Mouse (Mus musculus): Measurements from ENCODE around the gene Ubap1l.

GRCm38 (mm10) chr9:65371756-65372155 is 10.9 kb downstream of the Ubap1l start:
- TF ChIP-seq CTCF (IDR thresholded peaks at IDR 0.05; ENCODE audit: low read depth, low read length) (no peak), POLR2A (IDR thresholded peaks at IDR 0.05; ENCODE audit: borderline replicate concordance, low read depth, low read length) (no peak)
